Mouse (Mus musculus): Measurements from ENCODE around the gene Sult1c2. TPM values are rescaled to one million over a fixed set of nuclear protein-coding genes. Genes with fewer than 3 reads are reported as not detected.
"Not testable (repeated sequence)": the region's sequence is repeated elsewhere in the genome, so short reads cannot be mapped to it uniquely, and the experiment has no call there.

The Sult1c2 gene
- polyA plus RNA-seq (2015; fragmentation: Nextera tagmentation; extraction: Ambion mirVana), result 0.05 TPM in 1 of 2 replicates, not detected in the other

- no peak within 1 kb of the TSS for H3K4me3 ChIP-seq (ENCODE audit: low read depth, low read length)
- H3K9ac ChIP-seq (ENCODE audit: low read depth, low read length), result no peak within 1 kb of the TSS
- no peaks in the 10 kb centered on the region for H3K36me3 ChIP-seq (ENCODE audit: control insufficient read depth, insufficient read depth)
- H3K9me3 ChIP-seq (replicated peaks; ENCODE audit: control insufficient read depth, low read length), result no peaks in the 10 kb centered on the region
- H3K4me1 ChIP-seq (ENCODE audit: control insufficient read depth, low read depth, low read length), result no peaks in the 10 kb centered on the region
- no peaks in the 10 kb centered on the region for H3K27me3 ChIP-seq (ENCODE audit: control insufficient read depth, insufficient read depth, low read depth, low read length)
- WGBS (ENCODE audit: insufficient replicate concordance), result 53% methylated on average over 4 of the region's 4 CpGs
- no peak within 1 kb of the TSS for H3K4me2 ChIP-seq (ENCODE audit: low read depth, low read length)
- no peak within 1 kb of the TSS for H3K27ac ChIP-seq (ENCODE audit: low read length)
- ATAC-seq (ENCODE audit: low read depth), result no peak
Observed at GRCm38 (mm10) chr17:53846206-53846605, at the start of gene Sult1c2. Sult1c2 (minus strand) TSS chr17:53846339.

GRCm38 (mm10) chr17:53879006-53879675 is 33.0 kb upstream of the Sult1c2 start:
- not testable (repeated sequence) for ATAC-seq (ENCODE audit: low read depth); H3K36me3 ChIP-seq (ENCODE audit: control insufficient read depth, insufficient read depth); H3K27ac ChIP-seq (ENCODE audit: low read length); H3K9ac ChIP-seq (ENCODE audit: low read depth, low read length); H3K9me3 ChIP-seq (replicated peaks; ENCODE audit: control insufficient read depth, low read length); H3K4me1 ChIP-seq (ENCODE audit: control insufficient read depth, low read depth, low read length); H3K4me2 ChIP-seq (ENCODE audit: low read depth, low read length); H3K4me3 ChIP-seq (ENCODE audit: low read depth, low read length); H3K27me3 ChIP-seq (ENCODE audit: control insufficient read depth, insufficient read depth, low read depth, low read length)
- WGBS (ENCODE audit: insufficient replicate concordance), result 61% methylated on average over 7 of the region's 7 CpGs

- no peak overlapping the region for H3K9ac ChIP-seq (ENCODE audit: low read depth, low read length)
- H3K4me3 ChIP-seq (ENCODE audit: low read depth, low read length), result no peak overlapping the region
- H3K36me3 ChIP-seq (ENCODE audit: control insufficient read depth, insufficient read depth), result no peaks in the 10 kb centered on the region
- H3K9me3 ChIP-seq (replicated peaks; ENCODE audit: control insufficient read depth, low read length), result no peaks in the 10 kb centered on the region; the same call in 1 of the 2 replicates
- no peaks in the 10 kb centered on the region for H3K4me1 ChIP-seq (ENCODE audit: control insufficient read depth, low read depth, low read length)
- ATAC-seq (ENCODE audit: low read depth), result no peak
- H3K4me2 ChIP-seq (ENCODE audit: low read depth, low read length), result no peak overlapping the region
- no peak overlapping the region for H3K27ac ChIP-seq (ENCODE audit: low read length)
- no peaks in the 10 kb centered on the region for H3K27me3 ChIP-seq (ENCODE audit: control insufficient read depth, insufficient read depth, low read depth, low read length)
- WGBS (ENCODE audit: insufficient replicate concordance), result 50% methylated on average over 2 of the region's 2 CpGs
Observed at GRCm38 (mm10) chr17:53874433-53874832, 28.3 kb upstream of the Sult1c2 start.

GRCm38 (mm10) chr17:53872192-53872591 is 26.1 kb upstream of the Sult1c2 start:
- H3K4me3 ChIP-seq (ENCODE audit: low read depth, low read length), result no peak overlapping the region
- H3K4me2 ChIP-seq (ENCODE audit: low read depth, low read length), result no peak overlapping the region
- no peak overlapping the region for H3K9ac ChIP-seq (ENCODE audit: low read depth, low read length)
- H3K27ac ChIP-seq (ENCODE audit: low read length), result no peak overlapping the region
- no peak for ATAC-seq (ENCODE audit: low read depth)
- no peaks in the 10 kb centered on the region; the same call in 1 of the 2 replicates for H3K9me3 ChIP-seq (replicated peaks; ENCODE audit: control insufficient read depth, low read length)
- no peaks in the 10 kb centered on the region for H3K27me3 ChIP-seq (ENCODE audit: control insufficient read depth, insufficient read depth, low read depth, low read length)
- no peaks in the 10 kb centered on the region for H3K36me3 ChIP-seq (ENCODE audit: control insufficient read depth, insufficient read depth)
- WGBS (ENCODE audit: insufficient replicate concordance), result 63% methylated on average over 3 of the region's 3 CpGs
- H3K4me1 ChIP-seq (ENCODE audit: control insufficient read depth, low read depth, low read length), result no peaks in the 10 kb centered on the region

- H3K4me3 ChIP-seq (ENCODE audit: low read depth, low read length), result no peak overlapping the region
- ATAC-seq (ENCODE audit: low read depth), result no peak
- no peak overlapping the region for H3K27ac ChIP-seq (ENCODE audit: low read length)
- no peaks in the 10 kb centered on the region for H3K27me3 ChIP-seq (ENCODE audit: control insufficient read depth, insufficient read depth, low read depth, low read length)
- no peak overlapping the region for H3K4me2 ChIP-seq (ENCODE audit: low read depth, low read length)
- H3K36me3 ChIP-seq (ENCODE audit: control insufficient read depth, insufficient read depth), result no peaks in the 10 kb centered on the region
- H3K4me1 ChIP-seq (ENCODE audit: control insufficient read depth, low read depth, low read length), result no peaks in the 10 kb centered on the region
- H3K9me3 ChIP-seq (replicated peaks; ENCODE audit: control insufficient read depth, low read length), result no peaks in the 10 kb centered on the region
- no peak overlapping the region for H3K9ac ChIP-seq (ENCODE audit: low read depth, low read length)
Observed at GRCm38 (mm10) chr17:53869931-53870330, 23.8 kb upstream of the Sult1c2 start.

- Histone ChIP-seq H3K9ac (ENCODE audit: low read depth, low read length) (no peak overlapping the region), H3K27ac (ENCODE audit: low read length) (no peak overlapping the region)
- WGBS (ENCODE audit: insufficient replicate concordance), result 51% methylated on average over 6 of the region's 6 CpGs
Observed at GRCm38 (mm10) chr17:53865260-53865955, 19.3 kb upstream of the Sult1c2 start.

GRCm38 (mm10) chr17:53860548-53860947 is 14.4 kb upstream of the Sult1c2 start:
- no peak overlapping the region for H3K27ac ChIP-seq (ENCODE audit: low read length)
- ATAC-seq (ENCODE audit: low read depth), result no peak
- H3K4me1 ChIP-seq (ENCODE audit: control insufficient read depth, low read depth, low read length), result no peaks in the 10 kb centered on the region
- no peak overlapping the region for H3K9ac ChIP-seq (ENCODE audit: low read depth, low read length)
- no peaks in the 10 kb centered on the region for H3K36me3 ChIP-seq (ENCODE audit: control insufficient read depth, insufficient read depth)
- no peak overlapping the region for H3K4me3 ChIP-seq (ENCODE audit: low read depth, low read length)
- no peak overlapping the region for H3K4me2 ChIP-seq (ENCODE audit: low read depth, low read length)
- no peaks in the 10 kb centered on the region for H3K9me3 ChIP-seq (replicated peaks; ENCODE audit: control insufficient read depth, low read length)
- no peaks in the 10 kb centered on the region for H3K27me3 ChIP-seq (ENCODE audit: control insufficient read depth, insufficient read depth, low read depth, low read length)

More at GRCm38 (mm10) chr17:53865260-53865955, 19.3 kb upstream of the Sult1c2 start:
- H3K27me3 ChIP-seq (ENCODE audit: control insufficient read depth, insufficient read depth, low read depth, low read length), result no peaks in the 10 kb centered on the region
- no peaks in the 10 kb centered on the region for H3K4me1 ChIP-seq (ENCODE audit: control insufficient read depth, low read depth, low read length)
- no peak for ATAC-seq (ENCODE audit: low read depth)
- no peaks in the 10 kb centered on the region for H3K36me3 ChIP-seq (ENCODE audit: control insufficient read depth, insufficient read depth)
- H3K4me2 ChIP-seq (ENCODE audit: low read depth, low read length), result no peak overlapping the region
- no peaks in the 10 kb centered on the region for H3K9me3 ChIP-seq (replicated peaks; ENCODE audit: control insufficient read depth, low read length)
- H3K4me3 ChIP-seq (ENCODE audit: low read depth, low read length), result no peak overlapping the region

- WGBS (ENCODE audit: insufficient replicate concordance), result 63% methylated on average over 3 of the region's 3 CpGs
- Histone ChIP-seq H3K27ac (ENCODE audit: low read length) (no peak overlapping the region), H3K9me3 (replicated peaks; ENCODE audit: control insufficient read depth, low read length) (no peaks in the 10 kb centered on the region), H3K4me3 (ENCODE audit: low read depth, low read length) (no peak overlapping the region), H3K4me2 (ENCODE audit: low read depth, low read length) (no peak overlapping the region), H3K27me3 (ENCODE audit: control insufficient read depth, insufficient read depth, low read depth, low read length) (no peaks in the 10 kb centered on the region), H3K9ac (ENCODE audit: low read depth, low read length) (no peak overlapping the region), H3K36me3 (ENCODE audit: control insufficient read depth, insufficient read depth) (no peaks in the 10 kb centered on the region), H3K4me1 (ENCODE audit: control insufficient read depth, low read depth, low read length) (no peaks in the 10 kb centered on the region)
- no peak for ATAC-seq (ENCODE audit: low read depth)
Observed at GRCm38 (mm10) chr17:53854992-53855391, 8.9 kb upstream of the Sult1c2 start.

GRCm38 (mm10) chr17:53845796-53846195 is 343 bp downstream of the Sult1c2 start:
- no peak overlapping the region for H3K4me3 ChIP-seq (ENCODE audit: low read depth, low read length)
- no peak overlapping the region for H3K9ac ChIP-seq (ENCODE audit: low read depth, low read length)
- no peaks in the 10 kb centered on the region for H3K36me3 ChIP-seq (ENCODE audit: control insufficient read depth, insufficient read depth)
- H3K4me1 ChIP-seq (ENCODE audit: control insufficient read depth, low read depth, low read length), result no peaks in the 10 kb centered on the region
- no peak overlapping the region for H3K4me2 ChIP-seq (ENCODE audit: low read depth, low read length)
- ATAC-seq (ENCODE audit: low read depth), result no peak
- WGBS (ENCODE audit: insufficient replicate concordance), result 50% methylated on average over 7 of the region's 7 CpGs
- H3K27me3 ChIP-seq (ENCODE audit: control insufficient read depth, insufficient read depth, low read depth, low read length), result no peaks in the 10 kb centered on the region
- no peaks in the 10 kb centered on the region for H3K9me3 ChIP-seq (replicated peaks; ENCODE audit: control insufficient read depth, low read length)
- no peak overlapping the region for H3K27ac ChIP-seq (ENCODE audit: low read length)
